Mouse (Mus musculus) hindbrain, embryonic 13.5 days (tissue): Measurements from ENCODE around the gene Fcgr4. TPM values are rescaled to one million over a fixed set of nuclear protein-coding genes. Genes with fewer than 3 reads are reported as not detected.
A peak's percentile ranks its signal among the peaks of the same experiment; 100 is the strongest.
"Not testable (repeated sequence)": the region's sequence is repeated elsewhere in the genome, so short reads cannot be mapped to it uniquely, and the experiment has no call there.

ENCODE experiments used
- ATAC-seq: fragments of 200-750 bp; cut with Nextera tagmentation; 2 replicates; pipeline ENCODE4 v1.8.0; 2017; ENCODE audit warnings: moderate TSS enrichment; ENCODE audit not compliant: low FRiP score
- H3K27ac ChIP-seq: fragments of 300-500 bp; sonication (generic); 2 replicates; pipeline ENCODE4 v1.5.1; 2015; ENCODE audit warnings: inconsistent platforms, mild to moderate bottlenecking, moderate library complexity
- H3K27me3 ChIP-seq: fragments of 300-500 bp; sonication (generic); 2 replicates; pipeline ENCODE4 v1.6.1; 2015; ENCODE audit warnings: mild to moderate bottlenecking, inconsistent platforms
- H3K36me3 ChIP-seq: fragments of 300-500 bp; sonication (generic); 2 replicates; pipeline ENCODE4 v1.6.1; 2015; ENCODE audit warnings: mild to moderate bottlenecking, inconsistent platforms
- H3K4me1 ChIP-seq: fragments of 300-500 bp; sonication (generic); replicated peaks from 2 replicates; pipeline ENCODE4 v1.6.1; 2015; ENCODE audit warnings: inconsistent platforms
- H3K4me2 ChIP-seq: fragments of 300-500 bp; sonication (generic); 2 replicates; pipeline ENCODE4 v1.6.1; 2015; ENCODE audit warnings: inconsistent platforms, mild to moderate bottlenecking, moderate library complexity
- H3K4me3 ChIP-seq: fragments of 300-500 bp; sonication (generic); 2 replicates; pipeline ENCODE4 v1.5.1; 2015; ENCODE audit warnings: mild to moderate bottlenecking, inconsistent platforms
- H3K9ac ChIP-seq: fragments of 300-500 bp; sonication (generic); 2 replicates; pipeline ENCODE4 v1.6.1; 2015; ENCODE audit warnings: mild to moderate bottlenecking, inconsistent platforms
- H3K9me3 ChIP-seq: fragments of 300-500 bp; sonication (generic); 2 replicates; pipeline ENCODE4 v1.6.1; 2016; ENCODE audit warnings: inconsistent platforms
- WGBS: fragments of 180-500 bp; shearing (Covaris S2); methylation state at CpG from one replicate; pipeline ENCODE4 v1.1.7; 2015; 5-methylcytosine and 5-hydroxymethylcytosine counted together
- polyA plus RNA-seq: library from polyadenylated mRNA; unstranded; fragments of >200 nt; fragmentation: Nextera tagmentation; extraction: Ambion mirVana; gene quantifications from 2 replicates; pipeline ENCODE4 v1.2.1, GENCODE M21; 2015

Gene Fcgr4
- polyA plus RNA-seq, 1 experiment from 2014 or later, result 0.31 TPM

DNA sequence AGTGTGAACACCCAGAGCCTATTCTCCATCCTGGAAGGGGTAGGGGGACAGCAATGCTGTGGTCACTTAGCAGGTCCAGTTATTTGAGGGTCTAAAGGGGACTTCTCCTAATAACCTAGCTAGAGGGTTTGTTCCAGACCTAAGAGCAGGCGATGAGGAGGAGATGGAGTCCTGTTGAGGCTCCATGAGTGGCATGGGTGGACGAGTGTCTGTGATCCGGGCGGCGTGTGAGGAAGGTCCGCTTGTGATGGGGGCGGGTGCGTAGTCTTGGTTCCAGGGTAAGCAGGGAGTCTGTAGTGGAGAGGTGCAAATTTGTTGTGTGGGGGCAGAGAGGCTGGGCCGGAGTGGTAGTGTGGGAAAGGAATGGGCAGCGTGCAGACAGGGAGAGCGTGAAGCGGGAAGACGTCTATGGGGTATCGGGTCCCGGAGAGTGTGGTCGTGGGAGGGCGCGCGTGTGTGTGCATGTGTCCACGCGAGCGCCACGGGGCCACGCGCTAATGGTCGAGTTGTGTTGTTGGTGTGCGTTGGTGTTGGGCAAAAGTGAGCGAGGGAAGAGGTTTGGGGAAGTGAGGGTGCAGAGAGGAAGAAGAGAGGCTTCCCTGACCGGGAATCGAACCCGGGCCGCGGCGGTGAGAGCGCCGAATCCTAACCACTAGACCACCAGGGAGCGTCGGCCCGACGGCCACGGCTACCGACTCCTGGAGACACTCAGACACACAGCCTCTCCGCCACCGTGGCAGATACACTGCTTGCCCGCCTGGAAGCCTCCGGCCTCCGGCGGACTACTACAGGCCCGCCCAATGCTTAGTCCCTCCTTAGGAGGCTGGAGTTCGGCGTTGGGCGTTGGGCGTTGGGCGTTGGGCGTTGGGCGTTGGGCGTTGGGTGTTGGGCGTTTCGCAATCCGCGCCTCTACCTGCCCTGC lies 45.1 kb downstream of the Fcgr4 start:
- WGBS, result 10% methylated on average over 40 of the region's 61 CpGs
- not testable (repeated sequence) for H3K36me3 ChIP-seq, H3K9ac ChIP-seq, H3K9me3 ChIP-seq, H3K27ac ChIP-seq, H3K4me1 ChIP-seq
- Histone ChIP-seq H3K4me3 (peak overlapping the region; percentile 29), H3K27me3 (peaks cover 59% of the 10 kb centered on the region), H3K4me2 (peak overlapping the region; percentile 37)
- ATAC-seq, result peak; percentile 74

GRCm38 (mm10) chr1:171064491-171065242 lies 45.9 kb downstream of the Fcgr4 start, which contains the start of gene Fcgr3:
Fcgr3 (minus strand) TSS chr1:171064935.
- not testable (repeated sequence) for H3K36me3 ChIP-seq, H3K4me1 ChIP-seq, H3K9me3 ChIP-seq, H3K27ac ChIP-seq, H3K9ac ChIP-seq
- H3K27me3 ChIP-seq, result peaks cover 55% of the 10 kb centered on the region
- peak within 1 kb of the TSS; percentile 33 for H3K4me3 ChIP-seq
- WGBS, result 2% methylated on average over 43 of the region's 75 CpGs
- peak; percentile 52 for ATAC-seq
- H3K4me2 ChIP-seq, result peak within 1 kb of the TSS; percentile 45

DNA sequence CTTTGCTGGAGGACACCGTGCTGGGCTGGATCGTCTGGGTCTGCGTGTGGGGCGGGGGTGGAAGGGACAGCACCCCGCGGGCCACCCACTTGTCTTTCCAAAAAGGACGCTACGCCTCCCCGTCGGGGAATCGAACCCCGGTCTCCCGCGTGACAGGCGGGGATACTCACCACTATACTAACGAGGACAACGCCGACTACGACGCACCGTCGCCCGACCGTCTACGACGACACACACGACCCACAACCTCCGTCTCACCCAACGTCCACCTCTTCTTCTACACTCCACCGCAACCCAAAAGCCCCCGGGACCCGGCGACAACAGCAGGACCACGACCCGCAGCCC lies 46.5 kb downstream of the Fcgr4 start:
- peak; percentile 30 for ATAC-seq
- under 1% methylated on average over 23 of the region's 35 CpGs for WGBS

DNA sequence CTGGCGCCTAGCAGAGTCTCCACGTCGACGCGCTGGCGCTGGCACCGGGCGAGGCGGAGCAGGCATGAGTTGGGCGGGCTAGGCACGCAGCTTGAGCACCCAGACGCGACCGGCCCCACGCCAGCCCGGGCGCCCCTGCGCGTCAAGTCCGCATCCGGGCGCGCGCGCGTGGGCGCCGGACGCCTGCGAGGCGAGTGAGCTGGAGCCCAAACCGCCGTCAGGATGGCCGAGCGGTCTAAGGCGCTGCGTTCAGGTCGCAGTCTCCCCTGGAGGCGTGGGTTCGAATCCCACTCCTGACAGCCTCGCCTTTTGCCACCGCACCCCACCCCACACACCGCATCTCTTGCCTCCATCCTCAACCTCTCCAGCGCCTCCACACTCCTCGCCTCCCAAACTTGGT lies 47.0 kb downstream of the Fcgr4 start:
- H3K4me1 ChIP-seq, H3K9me3 ChIP-seq, H3K27ac ChIP-seq, H3K9ac ChIP-seq, H3K36me3 ChIP-seq: not testable (repeated sequence)
- H3K27me3 ChIP-seq, result peaks cover 56% of the 10 kb centered on the region
- WGBS, result 7% methylated on average over 32 of the region's 45 CpGs
- ATAC-seq, result peak; percentile 26
- H3K4me2 ChIP-seq, result peak overlapping the region; percentile 45
- H3K4me3 ChIP-seq, result peak overlapping the region; percentile 33

More for the DNA sequence above, 46.5 kb downstream of the Fcgr4 start:
- Histone ChIP-seq H3K4me2 (peak overlapping the region; percentile 37), H3K27me3 (peaks cover 59% of the 10 kb centered on the region), H3K4me3 (peak overlapping the region; percentile 29)
- not testable (repeated sequence) for H3K9me3 ChIP-seq, H3K36me3 ChIP-seq, H3K9ac ChIP-seq, H3K27ac ChIP-seq, H3K4me1 ChIP-seq

DNA sequence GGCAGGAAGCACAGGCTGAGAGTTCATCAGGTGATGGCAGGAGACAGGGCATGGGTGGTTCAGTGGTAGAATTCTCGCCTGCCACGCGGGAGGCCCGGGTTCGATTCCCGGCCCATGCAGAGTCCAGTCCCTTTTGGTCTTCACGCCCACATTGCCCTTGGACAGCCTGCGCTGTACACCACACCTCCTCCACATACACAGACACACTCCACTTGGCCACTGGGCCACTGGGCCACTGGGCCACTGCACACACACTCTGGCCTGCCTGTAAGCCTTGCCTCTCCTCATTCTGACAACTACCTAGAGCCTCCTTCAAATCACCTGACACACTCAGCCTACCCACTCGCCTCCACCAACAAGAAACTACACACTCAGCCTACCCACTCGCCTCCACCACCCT lies 47.9 kb downstream of the Fcgr4 start:
- H3K27me3 ChIP-seq, result peaks cover 57% of the 10 kb centered on the region
- H3K27ac ChIP-seq, H3K4me3 ChIP-seq, H3K9me3 ChIP-seq, H3K9ac ChIP-seq, H3K4me1 ChIP-seq, H3K36me3 ChIP-seq, H3K4me2 ChIP-seq: not testable (repeated sequence)
- 31% methylated on average over 2 of the region's 10 CpGs for WGBS
- peak; percentile 29; the same call in 1 of the 2 replicates for ATAC-seq

- H3K9me3 ChIP-seq, H3K27ac ChIP-seq, H3K4me1 ChIP-seq, H3K36me3 ChIP-seq, ATAC-seq, H3K9ac ChIP-seq, H3K4me2 ChIP-seq, H3K4me3 ChIP-seq: not testable (repeated sequence)
- H3K27me3 ChIP-seq, result peaks cover 50% of the 10 kb centered on the region
- WGBS, result 46% methylated on average over 5 of the region's 5 CpGs
Measured at GRCm38 (mm10) chr1:171067928-171068327, 49.2 kb downstream of the Fcgr4 start.

DNA sequence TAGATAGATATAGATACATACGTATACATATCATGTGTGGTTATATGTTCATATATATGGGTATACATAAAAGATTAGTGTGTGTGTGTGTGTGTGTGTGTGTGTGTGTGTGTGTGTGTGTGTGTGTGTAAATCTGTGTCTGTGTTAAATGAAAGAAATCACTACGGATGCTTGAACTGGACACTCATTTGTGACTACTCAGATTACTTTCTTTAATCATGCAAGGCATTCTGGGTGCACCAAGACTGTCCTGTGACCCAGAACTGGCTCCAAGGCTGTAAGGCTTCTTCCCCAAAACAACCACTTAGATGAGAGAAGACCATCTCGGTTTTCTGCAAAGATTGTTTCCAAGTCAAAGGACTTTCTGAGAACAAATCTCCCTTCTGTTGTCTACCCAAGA lies 50.8 kb downstream of the Fcgr4 start:
- not testable (repeated sequence) for ATAC-seq, H3K27ac ChIP-seq, H3K9me3 ChIP-seq, H3K4me3 ChIP-seq, H3K4me1 ChIP-seq, H3K4me2 ChIP-seq, H3K9ac ChIP-seq, H3K36me3 ChIP-seq
- peaks cover 46% of the 10 kb centered on the region for H3K27me3 ChIP-seq
- 67% methylated on average over 3 of the region's 3 CpGs for WGBS

GRCm38 (mm10) chr1:171070879-171071278 lies 52.2 kb downstream of the Fcgr4 start:
- peaks cover 42% of the 10 kb centered on the region for H3K27me3 ChIP-seq
- ATAC-seq, H3K9me3 ChIP-seq, H3K4me3 ChIP-seq, H3K36me3 ChIP-seq, H3K4me1 ChIP-seq, H3K27ac ChIP-seq, H3K9ac ChIP-seq: not testable (repeated sequence)
- peak overlapping the region; percentile 26; the same call in 1 of the 2 replicates for H3K4me2 ChIP-seq
- WGBS, result 24% methylated on average over 16 of the region's 16 CpGs

GRCm38 (mm10) chr1:171071726-171072125 lies 53.0 kb downstream of the Fcgr4 start:
- WGBS, result no CpG with 5 or more reads among the region's 35 CpGs

DNA sequence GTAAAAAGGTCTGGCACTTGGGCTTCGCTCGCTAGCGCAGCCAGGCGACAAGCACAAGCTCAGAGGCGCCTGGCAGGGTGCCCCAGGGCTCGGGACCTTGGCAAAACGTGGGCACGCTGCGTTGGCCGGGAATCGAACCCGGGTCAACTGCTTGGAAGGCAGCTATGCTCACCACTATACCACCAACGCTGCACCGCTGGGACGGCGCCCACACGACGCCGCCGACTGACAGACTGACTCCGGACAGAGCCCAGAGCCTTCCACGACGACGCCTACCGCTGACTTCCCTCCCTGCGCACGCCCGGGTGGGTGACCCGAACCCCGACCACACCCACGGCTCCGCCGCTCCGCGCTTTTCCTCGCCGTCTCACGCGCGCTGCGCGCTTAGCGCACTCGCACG lies 53.5 kb downstream of the Fcgr4 start:
- H3K27ac ChIP-seq, H3K4me2 ChIP-seq, H3K9ac ChIP-seq, H3K9me3 ChIP-seq, H3K36me3 ChIP-seq, H3K4me3 ChIP-seq, H3K4me1 ChIP-seq: not testable (repeated sequence)
- ATAC-seq, result peak; percentile 11
- H3K27me3 ChIP-seq, result peaks cover 40% of the 10 kb centered on the region
- no CpG with 5 or more reads among the region's 45 CpGs for WGBS

More at GRCm38 (mm10) chr1:171071726-171072125, 53.0 kb downstream of the Fcgr4 start:
- H3K4me1 ChIP-seq, H3K36me3 ChIP-seq, H3K4me3 ChIP-seq, H3K9ac ChIP-seq, H3K4me2 ChIP-seq, H3K9me3 ChIP-seq, H3K27ac ChIP-seq: not testable (repeated sequence)
- ATAC-seq, result peak; percentile 26
- peaks cover 37% of the 10 kb centered on the region for H3K27me3 ChIP-seq

DNA sequence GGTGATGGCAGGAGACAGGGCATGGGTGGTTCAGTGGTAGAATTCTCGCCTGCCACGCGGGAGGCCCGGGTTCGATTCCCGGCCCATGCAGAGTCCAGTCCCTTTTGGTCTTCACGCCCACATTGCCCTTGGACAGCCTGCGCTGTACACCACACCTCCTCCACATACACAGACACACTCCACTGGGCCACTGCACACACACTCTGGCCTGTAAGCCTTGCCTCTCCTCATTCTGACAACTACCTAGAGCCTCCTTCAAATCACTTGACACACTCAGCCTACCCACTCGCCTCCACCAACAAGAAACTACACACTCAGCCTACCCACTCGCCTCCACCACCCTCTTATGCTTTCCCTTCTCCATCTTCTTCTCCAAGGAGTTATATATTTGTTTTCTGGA lies 55.6 kb downstream of the Fcgr4 start:
- not testable (repeated sequence) for H3K4me1 ChIP-seq, H3K4me3 ChIP-seq, H3K9ac ChIP-seq, H3K4me2 ChIP-seq, H3K36me3 ChIP-seq, ATAC-seq, H3K27ac ChIP-seq, H3K9me3 ChIP-seq
- 13% methylated on average over 5 of the region's 10 CpGs for WGBS
- H3K27me3 ChIP-seq, result peaks cover 46% of the 10 kb centered on the region

DNA sequence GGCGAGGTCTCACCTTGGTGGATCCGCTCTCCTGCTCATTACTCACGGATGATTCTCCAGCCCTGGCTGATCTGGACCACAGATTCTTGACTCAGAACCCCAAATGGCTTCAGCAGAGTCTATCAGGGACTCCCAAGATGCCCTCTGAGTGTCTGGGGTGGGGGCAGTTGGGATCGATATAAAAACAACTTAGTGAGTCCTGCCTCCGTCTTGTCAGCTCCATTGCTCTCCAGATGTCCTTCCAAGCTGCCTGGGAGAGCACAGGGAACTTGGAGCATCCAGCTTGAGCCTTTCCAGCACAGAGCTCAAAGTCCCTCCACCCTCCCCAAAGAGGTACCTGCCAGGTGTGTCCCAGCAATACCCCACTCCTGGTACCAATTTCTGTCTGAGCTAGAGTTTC lies 57.5 kb downstream of the Fcgr4 start:
- 68% methylated on average over 5 of the region's 5 CpGs for WGBS

More for the DNA sequence above, 57.5 kb downstream of the Fcgr4 start:
- not testable (repeated sequence) for H3K4me3 ChIP-seq, H3K4me2 ChIP-seq, H3K9me3 ChIP-seq, H3K4me1 ChIP-seq, ATAC-seq, H3K27ac ChIP-seq, H3K9ac ChIP-seq, H3K36me3 ChIP-seq
- peaks cover 33% of the 10 kb centered on the region for H3K27me3 ChIP-seq
